Mouse (Mus musculus) testis, postnatal 14 days (tissue): Measurements from ENCODE around the gene Spop.
"Not testable (repeated sequence)": the region's sequence is repeated elsewhere in the genome, so short reads cannot be mapped to it uniquely, and the experiment has no call there.

Experiments used
- DNase-seq: peaks from one replicate; pipeline ENCODE4 v3.0.0; 2021; ENCODE audit warnings: low spot score

Gene Spop

GRCm38 (mm10) chr11:95391743-95392142, 22.1 kb upstream of the Spop start:
- DNase-seq = no peak

DNA sequence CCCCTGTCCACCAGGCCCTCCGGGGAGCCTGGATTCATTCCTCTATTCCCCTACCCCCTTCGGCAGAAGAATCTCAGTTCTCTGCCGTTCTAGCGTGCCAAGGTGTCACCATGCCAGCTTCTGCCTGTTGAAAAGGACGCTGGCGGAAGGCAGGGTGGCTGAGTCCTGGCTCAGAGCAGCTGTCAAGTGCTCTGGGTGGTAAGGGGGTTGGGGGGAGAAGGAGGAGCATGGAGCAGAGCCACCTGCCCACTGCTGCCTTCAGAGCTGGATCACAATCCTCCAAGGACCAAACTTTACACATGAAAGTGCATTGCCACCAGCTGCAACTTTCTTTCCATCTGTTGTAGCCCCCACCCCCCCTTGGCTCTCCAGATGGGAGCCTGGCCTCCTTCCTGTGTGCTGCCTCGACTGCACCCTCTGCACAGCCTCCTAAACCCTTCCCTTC, 21.6 kb upstream of the Spop start:
- DNase-seq = no peak

GRCm38 (mm10) chr11:95392708-95393499, 21.0 kb upstream of the Spop start:
- DNase-seq = no peak

- no peak for DNase-seq
Observed at GRCm38 (mm10) chr11:95393500-95393816, 20.4 kb upstream of the Spop start.

- no peak for DNase-seq
Observed at GRCm38 (mm10) chr11:95394112-95394511, 19.8 kb upstream of the Spop start.

DNA sequence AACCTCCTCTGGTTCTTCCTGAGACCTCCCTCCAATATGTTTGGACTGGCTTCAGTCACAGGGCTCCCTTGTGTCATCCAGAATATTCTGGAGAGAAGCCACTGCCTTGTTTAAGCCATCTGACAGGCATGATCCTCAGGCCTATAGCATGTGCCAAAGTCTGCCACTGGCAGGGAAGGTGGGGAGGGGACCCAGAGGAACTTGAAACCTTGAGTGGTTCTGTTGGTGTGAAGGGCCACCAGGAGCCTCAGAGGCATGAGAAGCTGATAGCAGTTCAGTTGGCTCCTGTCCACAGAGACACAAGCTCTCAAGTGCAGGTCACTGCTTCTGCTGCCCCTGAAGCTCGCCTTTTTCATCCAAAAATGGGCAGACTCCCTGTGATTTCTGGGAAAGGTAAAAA, 17.3 kb upstream of the Spop start:
- no peak for DNase-seq

GRCm38 (mm10) chr11:95397843-95398835, 15.7 kb upstream of the Spop start:
- DNase-seq = no peak

DNA sequence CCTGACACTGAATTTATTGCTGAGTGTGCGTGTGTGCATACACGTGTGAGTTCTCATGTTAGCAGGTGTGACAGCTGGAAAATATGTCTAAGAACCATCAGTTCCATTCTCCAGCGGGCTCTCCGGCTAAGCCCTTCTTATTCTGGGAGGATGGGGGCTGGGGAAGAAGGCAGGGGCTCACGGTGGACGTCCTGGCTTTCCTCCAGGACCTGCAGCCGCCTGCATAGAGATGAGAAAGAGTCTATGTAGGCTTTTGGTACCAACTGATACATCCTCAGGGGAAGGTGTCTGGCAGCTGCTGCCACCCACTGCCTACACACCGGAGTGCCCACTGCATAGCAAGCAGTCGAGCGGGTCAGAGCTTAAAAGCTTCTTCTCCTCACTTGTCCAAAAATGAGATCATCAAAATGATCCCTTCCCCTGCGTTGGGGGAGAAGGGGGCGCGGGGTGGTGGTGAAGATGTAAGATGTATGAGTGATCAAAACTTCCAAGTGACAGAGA, 14.3 kb upstream of the Spop start:
- no peak for DNase-seq

DNA sequence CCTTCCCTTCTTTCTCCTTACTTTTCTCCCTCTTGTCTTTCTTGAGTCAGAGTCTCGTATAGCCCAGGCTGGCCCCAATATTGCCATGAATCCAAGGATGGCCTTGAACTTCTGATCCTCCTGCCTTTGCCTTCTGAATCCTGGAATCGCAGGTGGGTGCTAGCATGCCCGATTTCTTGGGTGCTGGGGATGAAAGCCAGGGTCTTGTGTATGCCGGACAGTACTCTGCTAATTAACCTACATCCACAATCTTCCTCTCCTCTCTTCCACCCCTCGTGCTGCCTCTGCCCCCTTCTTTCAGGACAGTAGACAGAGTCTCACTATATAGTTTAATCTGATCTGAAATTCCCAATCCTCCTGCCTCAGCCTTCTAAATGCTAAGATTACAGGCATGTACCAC, 12.3 kb upstream of the Spop start:
- DNase-seq = no peak

GRCm38 (mm10) chr11:95402196-95402595, 11.7 kb upstream of the Spop start:
- no peak for DNase-seq

DNA sequence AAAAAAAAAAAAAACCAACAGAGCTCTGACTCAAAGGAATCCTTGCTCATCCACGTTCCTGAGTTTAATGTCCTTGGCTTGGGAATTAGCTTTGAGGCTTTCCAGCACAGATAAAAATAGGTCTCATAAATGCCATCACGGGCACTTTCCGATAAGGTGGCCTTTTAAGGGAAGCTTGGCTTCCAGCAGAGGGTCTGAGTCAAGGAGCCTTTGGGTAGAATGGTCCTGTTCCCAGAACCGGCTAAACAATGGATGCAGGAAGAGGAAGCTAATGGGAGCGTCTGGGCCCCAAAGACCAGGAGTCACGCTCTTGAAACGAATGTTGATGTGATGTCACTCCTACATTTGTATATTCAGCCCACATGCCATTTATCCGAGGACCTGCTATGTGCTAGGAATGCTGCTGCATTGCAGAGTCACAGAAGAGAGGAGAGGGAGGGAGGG, 11.2 kb upstream of the Spop start:
- DNase-seq = no peak

DNA sequence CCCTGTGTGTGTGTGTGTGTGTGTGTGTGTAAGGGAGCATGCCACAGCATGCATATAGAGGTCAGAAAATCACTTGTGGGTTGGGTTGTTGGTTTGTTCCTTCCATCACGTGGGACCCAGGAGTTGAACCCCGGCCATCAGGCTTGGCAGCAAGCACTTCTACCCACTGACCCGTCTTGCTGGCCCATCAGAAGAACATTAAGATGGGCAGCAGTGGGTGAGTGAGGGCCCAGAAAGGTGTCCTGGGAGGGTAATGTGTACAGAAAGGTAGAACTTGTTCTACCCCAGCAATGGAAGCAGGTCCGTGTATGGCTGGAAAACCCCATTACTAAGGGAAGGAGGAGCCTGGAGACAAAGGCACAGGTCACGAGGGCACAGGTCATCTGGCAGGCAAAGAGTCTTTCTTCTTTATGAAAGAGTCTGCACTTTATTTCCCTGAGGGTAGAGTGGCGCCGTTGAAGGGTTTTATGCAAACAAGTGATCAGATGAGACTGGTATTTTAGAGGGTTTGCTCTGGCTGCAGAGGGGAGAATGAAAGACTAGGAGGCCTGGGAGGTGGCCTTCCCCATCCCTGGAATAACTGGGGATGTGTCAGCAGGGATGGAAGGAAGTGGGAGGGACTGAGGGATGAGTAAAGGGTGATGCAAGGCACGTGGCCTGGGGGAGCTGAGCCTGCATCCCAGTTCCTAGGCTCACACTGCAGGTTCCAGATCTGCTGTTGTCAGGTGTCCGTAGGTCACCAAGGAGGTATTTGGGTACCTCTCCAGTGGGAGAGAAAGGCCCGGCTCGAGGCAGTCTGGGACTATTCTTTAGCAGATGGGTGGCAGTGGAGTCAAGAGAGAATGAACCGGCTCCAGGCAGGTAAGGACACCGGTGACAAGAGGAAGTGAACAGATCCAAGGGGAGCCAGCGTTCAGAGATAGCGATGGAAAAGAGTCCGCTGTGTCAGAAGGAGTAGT, 10.2 kb upstream of the Spop start:
- DNase-seq = no peak

GRCm38 (mm10) chr11:95405771-95406170, 8.1 kb upstream of the Spop start:
- no peak for DNase-seq

- not testable (repeated sequence) for DNase-seq
Observed at GRCm38 (mm10) chr11:95406398-95406797, 7.5 kb upstream of the Spop start.

GRCm38 (mm10) chr11:95409450-95410112, 4.3 kb upstream of the Spop start:
- DNase-seq = no peak

DNA sequence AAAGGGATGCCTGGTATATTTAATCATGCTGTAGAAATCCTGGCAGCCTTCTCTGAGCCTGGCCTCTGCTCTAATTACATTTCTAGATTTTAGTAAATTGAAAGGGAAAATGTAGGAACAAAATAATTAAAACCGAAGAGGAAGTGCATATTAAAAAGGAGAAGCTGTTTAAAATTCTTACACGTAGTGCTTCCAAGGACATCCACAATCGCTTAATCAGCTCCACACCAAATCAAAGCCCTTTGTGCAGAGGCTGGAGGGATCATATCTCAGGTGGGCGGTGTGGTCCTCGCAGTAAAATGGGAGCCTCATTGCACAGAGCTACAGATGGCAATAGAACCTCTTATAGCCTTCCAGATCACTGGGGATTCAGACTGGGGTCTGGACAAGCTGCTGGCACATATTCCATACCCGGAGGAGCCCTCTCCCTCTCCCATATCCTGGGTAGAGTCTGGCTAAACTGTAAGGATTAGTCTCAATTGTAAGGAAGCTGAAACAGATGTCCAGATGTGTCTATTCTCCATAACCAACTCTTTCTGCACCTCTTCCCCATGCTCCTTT, 2.3 kb upstream of the Spop start:
- no peak for DNase-seq

GRCm38 (mm10) chr11:95412615-95413014, 1.3 kb upstream of the Spop start:
- DNase-seq = no peak

GRCm38 (mm10) chr11:95414536-95415161, 769 bp downstream of the Spop start:
- peak; percentile 94 for DNase-seq

DNA sequence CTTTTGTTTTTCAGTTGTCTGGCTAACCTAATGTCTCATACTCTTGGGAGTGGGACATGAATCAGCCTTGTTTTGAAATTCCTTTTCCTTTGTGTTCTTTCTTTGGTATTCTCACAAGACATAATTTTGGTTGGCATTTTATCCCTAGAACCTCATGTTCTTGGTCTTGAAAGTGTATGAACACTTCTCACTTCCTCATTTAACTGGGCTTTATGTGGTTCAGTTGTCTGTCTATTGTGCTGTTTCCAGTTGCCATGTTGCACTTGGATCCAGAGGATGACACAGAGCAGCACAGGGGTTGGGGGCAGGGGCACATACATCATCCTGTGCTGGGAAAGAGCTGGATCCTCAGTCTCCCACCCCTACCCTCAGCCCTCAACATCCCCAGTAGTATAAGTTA, 2.1 kb downstream of the Spop start:
- DNase-seq = no peak

DNA sequence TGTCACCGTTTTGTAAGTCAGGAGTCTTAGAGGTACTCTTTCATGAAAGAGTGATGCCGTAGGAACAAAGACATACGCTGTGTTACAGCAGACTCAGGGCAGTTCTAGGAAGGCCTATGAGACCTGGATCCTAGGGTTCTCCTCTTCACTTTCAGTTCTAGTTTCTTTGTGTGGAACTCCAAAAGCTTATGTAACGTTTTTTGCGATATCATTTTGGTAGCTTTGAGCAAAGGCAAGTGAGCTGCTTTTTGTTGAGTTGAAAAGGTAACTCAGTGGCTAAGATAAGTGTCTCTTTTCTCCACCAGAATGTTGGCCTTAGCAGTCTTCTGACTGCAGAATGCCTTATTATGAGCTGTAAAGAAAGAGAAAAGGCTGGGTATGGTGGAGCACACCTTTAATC, 3.5 kb downstream of the Spop start:
- DNase-seq = no peak
